Mouse (Mus musculus): ENCODE measurements at regions not wholly inside any gene's neighbourhood (a gene's known extent, or its start where the extent isn't known, plus 50 kb on each side); places are given as distances from the start of the nearest gene placed in this dataset.

- no peaks in the 10 kb centered on the region for H3K36me3 ChIP-seq (ENCODE audit: control insufficient read depth, insufficient read depth, low read length)
- no peaks in the 10 kb centered on the region; the same call in 1 of the 2 replicates for H3K4me1 ChIP-seq (ENCODE audit: control insufficient read depth, insufficient read depth, low read length)
- no peaks in the 10 kb centered on the region for H3K9me3 ChIP-seq (replicated peaks; ENCODE audit: control insufficient read depth, low read length)
- no peak overlapping the region for H3K4me3 ChIP-seq (ENCODE audit: low read depth, low read length)
- no peaks in the 10 kb centered on the region for H3K27me3 ChIP-seq (replicated peaks; ENCODE audit: control insufficient read depth, insufficient read depth, low read length)
- H3K9ac ChIP-seq (ENCODE audit: low read length): no peak overlapping the region
- no peak overlapping the region for H3K27ac ChIP-seq (ENCODE audit: low read depth, low read length)
- WGBS: 74% methylated on average over 5 of the region's 5 CpGs
- DNase-seq (ENCODE audit: low spot score): peak; percentile 13
- no peak overlapping the region for H3K4me2 ChIP-seq (ENCODE audit: low read length)
- peak; percentile 34; the same call in 1 of the 2 replicates for ATAC-seq
These were observed 275.1 kb upstream of the Col8a1 start for GRCm38 (mm10) chr16:58029674-58030073.

- H3K9me3 ChIP-seq (replicated peaks; ENCODE audit: control insufficient read depth, low read length): no peaks in the 10 kb centered on the region
- peak; percentile 18; the same call in 1 of the 2 replicates for ATAC-seq
- H3K27ac ChIP-seq (ENCODE audit: low read depth, low read length): no peak overlapping the region
These were observed 314.2 kb upstream of the Col8a1 start for GRCm38 (mm10) chr16:58068654-58069271.

DNA sequence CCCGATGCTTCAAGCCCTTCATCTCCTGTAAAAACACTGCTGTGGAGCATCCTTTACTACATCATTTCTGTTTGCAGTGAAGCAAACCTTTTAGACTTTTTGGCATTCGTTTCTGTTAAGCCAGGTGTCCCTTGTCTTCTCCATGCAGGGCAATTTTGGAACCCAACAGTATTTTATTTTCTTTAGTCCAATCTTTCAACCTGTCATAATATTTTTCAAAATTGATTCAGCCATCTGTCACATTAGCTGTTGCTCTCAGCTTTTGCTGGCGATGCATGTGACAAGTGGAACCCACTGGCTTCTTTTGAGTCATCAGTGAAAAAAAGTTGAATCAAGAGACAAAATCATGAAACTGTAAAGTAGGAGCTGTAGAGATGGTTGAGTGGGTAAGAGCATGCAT, 317.9 kb upstream of the Col8a1 start:
- DNase-seq (ENCODE audit: low spot score): peak; percentile 56
- H3K4me3 ChIP-seq (ENCODE audit: low read depth, low read length): no peak overlapping the region
- H3K9me3 ChIP-seq (replicated peaks; ENCODE audit: control insufficient read depth, low read length): no peaks in the 10 kb centered on the region
- H3K4me2 ChIP-seq (ENCODE audit: low read length): no peak overlapping the region
- H3K27me3 ChIP-seq (replicated peaks; ENCODE audit: control insufficient read depth, insufficient read depth, low read length): no peaks in the 10 kb centered on the region
- H3K36me3 ChIP-seq (ENCODE audit: control insufficient read depth, insufficient read depth, low read length): no peaks in the 10 kb centered on the region
- H3K27ac ChIP-seq (ENCODE audit: low read depth, low read length): no peak overlapping the region
- ATAC-seq: peak; percentile 32; the same call in 1 of the 2 replicates
- no peaks in the 10 kb centered on the region for H3K4me1 ChIP-seq (ENCODE audit: control insufficient read depth, insufficient read depth, low read length)
- 82% methylated on average over 3 of the region's 3 CpGs for WGBS
- no peak overlapping the region for H3K9ac ChIP-seq (ENCODE audit: low read length)

More at GRCm38 (mm10) chr16:58068654-58069271, 314.2 kb upstream of the Col8a1 start:
- DNase-seq (ENCODE audit: low spot score): peak; percentile 58
- Histone ChIP-seq H3K4me3 (ENCODE audit: low read depth, low read length) (no peak overlapping the region), H3K27me3 (replicated peaks; ENCODE audit: control insufficient read depth, insufficient read depth, low read length) (no peaks in the 10 kb centered on the region), H3K9ac (ENCODE audit: low read length) (no peak overlapping the region), H3K36me3 (ENCODE audit: control insufficient read depth, insufficient read depth, low read length) (no peaks in the 10 kb centered on the region), H3K4me2 (ENCODE audit: low read length) (no peak overlapping the region), H3K4me1 (ENCODE audit: control insufficient read depth, insufficient read depth, low read length) (no peaks in the 10 kb centered on the region)
- 75% methylated on average over 3 of the region's 3 CpGs for WGBS

- H3K9me3 ChIP-seq (replicated peaks; ENCODE audit: control insufficient read depth, low read length): no peaks in the 10 kb centered on the region
- no peak overlapping the region for H3K9ac ChIP-seq (ENCODE audit: low read length)
- ATAC-seq: no peak
- H3K4me2 ChIP-seq (ENCODE audit: low read length): no peak overlapping the region
- no peaks in the 10 kb centered on the region for H3K4me1 ChIP-seq (ENCODE audit: control insufficient read depth, insufficient read depth, low read length)
- H3K4me3 ChIP-seq (ENCODE audit: low read depth, low read length): no peak overlapping the region
- no peaks in the 10 kb centered on the region for H3K27me3 ChIP-seq (replicated peaks; ENCODE audit: control insufficient read depth, insufficient read depth, low read length)
- WGBS: 59% methylated on average over 4 of the region's 4 CpGs
- no peak for DNase-seq (ENCODE audit: low spot score)
- no peak overlapping the region for H3K27ac ChIP-seq (ENCODE audit: low read depth, low read length)
- no peaks in the 10 kb centered on the region for H3K36me3 ChIP-seq (ENCODE audit: control insufficient read depth, insufficient read depth, low read length)
These were observed 307.9 kb upstream of the Dcbld2 start for GRCm38 (mm10) chr16:58100351-58100750.

GRCm38 (mm10) chr16:58110452-58110851, 297.8 kb upstream of the Dcbld2 start:
- Histone ChIP-seq H3K27me3 (replicated peaks; ENCODE audit: control insufficient read depth, insufficient read depth, low read length) (no peaks in the 10 kb centered on the region), H3K9ac (ENCODE audit: low read length) (no peak overlapping the region), H3K4me1 (ENCODE audit: control insufficient read depth, insufficient read depth, low read length) (no peaks in the 10 kb centered on the region), H3K4me2 (ENCODE audit: low read length) (no peak overlapping the region), H3K36me3 (ENCODE audit: control insufficient read depth, insufficient read depth, low read length) (no peaks in the 10 kb centered on the region), H3K4me3 (ENCODE audit: low read depth, low read length) (no peak overlapping the region), H3K9me3 (replicated peaks; ENCODE audit: control insufficient read depth, low read length) (no peaks in the 10 kb centered on the region), H3K27ac (ENCODE audit: low read depth, low read length) (no peak overlapping the region)
- no peak for DNase-seq (ENCODE audit: low spot score)
- 79% methylated on average over 1 of the region's 1 CpGs for WGBS
- ATAC-seq: no peak

GRCm38 (mm10) chr16:58126086-58126485, 282.2 kb upstream of the Dcbld2 start:
- Histone ChIP-seq H3K4me1 (ENCODE audit: control insufficient read depth, insufficient read depth, low read length) (no peaks in the 10 kb centered on the region), H3K9me3 (replicated peaks; ENCODE audit: control insufficient read depth, low read length) (no peaks in the 10 kb centered on the region), H3K36me3 (ENCODE audit: control insufficient read depth, insufficient read depth, low read length) (no peaks in the 10 kb centered on the region), H3K27me3 (replicated peaks; ENCODE audit: control insufficient read depth, insufficient read depth, low read length) (no peaks in the 10 kb centered on the region), H3K4me2 (ENCODE audit: low read length) (no peak overlapping the region), H3K27ac (ENCODE audit: low read depth, low read length) (no peak overlapping the region), H3K4me3 (ENCODE audit: low read depth, low read length) (no peak overlapping the region), H3K9ac (ENCODE audit: low read length) (no peak overlapping the region)
- ATAC-seq (no peak), DNase-seq (ENCODE audit: low spot score) (no peak)
- WGBS: 73% methylated on average over 1 of the region's 1 CpGs

GRCm38 (mm10) chr16:58136144-58136905, 271.9 kb upstream of the Dcbld2 start:
- Histone ChIP-seq H3K27me3 (replicated peaks; ENCODE audit: control insufficient read depth, insufficient read depth, low read length) (no peaks in the 10 kb centered on the region), H3K4me2 (ENCODE audit: low read length) (peak overlapping the region; percentile 37), H3K4me3 (ENCODE audit: low read depth, low read length) (no peak overlapping the region), H3K9ac (ENCODE audit: low read length) (no peak overlapping the region), H3K36me3 (ENCODE audit: control insufficient read depth, insufficient read depth, low read length) (no peaks in the 10 kb centered on the region), H3K4me1 (ENCODE audit: control insufficient read depth, insufficient read depth, low read length) (peaks cover 7% of the 10 kb centered on the region; the same call in 1 of the 2 replicates), H3K9me3 (replicated peaks; ENCODE audit: control insufficient read depth, low read length) (no peaks in the 10 kb centered on the region), H3K27ac (ENCODE audit: low read depth, low read length) (no peak overlapping the region)
- DNase-seq (ENCODE audit: low spot score) (peak; percentile 95), ATAC-seq (peak; percentile 96)
- 23% methylated on average over 12 of the region's 12 CpGs for WGBS

DNA sequence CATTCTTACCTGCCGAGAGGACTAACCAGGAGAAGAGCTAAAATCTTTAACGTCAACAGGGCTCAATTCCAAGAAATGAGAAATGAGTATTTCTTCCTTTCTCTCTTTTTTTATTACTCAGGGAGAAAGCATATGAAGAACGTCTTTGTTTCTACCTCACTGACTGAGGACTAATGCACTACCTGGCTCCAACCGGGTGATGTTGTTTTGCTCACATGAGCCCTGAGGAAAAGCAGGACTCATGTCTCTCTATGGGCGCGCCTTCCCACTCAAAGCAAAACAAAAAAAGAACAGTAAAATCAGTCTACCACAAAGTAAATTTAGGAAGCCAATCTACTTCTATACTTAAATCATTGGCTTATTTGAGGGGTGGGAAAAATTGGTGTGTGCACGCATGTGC, 271.3 kb upstream of the Dcbld2 start:
- no peak overlapping the region for H3K9ac ChIP-seq (ENCODE audit: low read length)
- no peaks in the 10 kb centered on the region for H3K36me3 ChIP-seq (ENCODE audit: control insufficient read depth, insufficient read depth, low read length)
- H3K4me2 ChIP-seq (ENCODE audit: low read length): peak overlapping the region; percentile 37
- peaks cover 7% of the 10 kb centered on the region; the same call in 1 of the 2 replicates for H3K4me1 ChIP-seq (ENCODE audit: control insufficient read depth, insufficient read depth, low read length)
- no peak overlapping the region for H3K27ac ChIP-seq (ENCODE audit: low read depth, low read length)
- DNase-seq (ENCODE audit: low spot score) (no peak), ATAC-seq (peak; percentile 44)
- no peaks in the 10 kb centered on the region for H3K9me3 ChIP-seq (replicated peaks; ENCODE audit: control insufficient read depth, low read length)
- 80% methylated on average over 7 of the region's 7 CpGs for WGBS
- no peak overlapping the region for H3K4me3 ChIP-seq (ENCODE audit: low read depth, low read length)
- H3K27me3 ChIP-seq (replicated peaks; ENCODE audit: control insufficient read depth, insufficient read depth, low read length): no peaks in the 10 kb centered on the region

DNA sequence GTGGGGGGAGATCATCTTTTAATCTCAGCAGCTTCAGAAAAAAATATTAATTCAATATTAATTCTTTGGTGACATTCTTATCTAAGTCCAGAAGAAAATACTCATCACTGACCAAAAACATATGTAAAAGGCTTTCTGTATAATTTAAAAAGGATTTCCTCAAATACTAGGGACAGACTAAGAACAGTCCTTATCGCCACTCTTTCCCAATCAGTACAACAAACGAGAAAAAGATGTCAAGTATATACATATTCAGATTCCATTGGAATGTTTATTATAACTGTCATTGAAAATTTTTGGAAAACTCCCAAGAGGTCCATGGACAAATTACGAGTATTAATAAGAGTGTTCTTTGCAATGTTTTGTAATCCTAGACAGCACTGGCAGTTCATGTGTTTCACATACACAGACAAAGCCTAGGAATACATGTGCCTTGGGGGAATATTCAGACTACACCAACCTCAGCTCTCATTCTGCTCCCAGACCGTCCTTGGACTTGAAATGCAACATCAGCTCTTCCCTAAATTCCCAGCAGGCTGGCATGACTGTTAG, 270.4 kb upstream of the Dcbld2 start:
- peaks cover 7% of the 10 kb centered on the region; the same call in 1 of the 2 replicates for H3K4me1 ChIP-seq (ENCODE audit: control insufficient read depth, insufficient read depth, low read length)
- no peaks in the 10 kb centered on the region for H3K27me3 ChIP-seq (replicated peaks; ENCODE audit: control insufficient read depth, insufficient read depth, low read length)
- H3K9me3 ChIP-seq (replicated peaks; ENCODE audit: control insufficient read depth, low read length): no peaks in the 10 kb centered on the region
- H3K4me3 ChIP-seq (ENCODE audit: low read depth, low read length): no peak overlapping the region
- H3K27ac ChIP-seq (ENCODE audit: low read depth, low read length): no peak overlapping the region
- WGBS: 89% methylated on average over 4 of the region's 4 CpGs
- H3K4me2 ChIP-seq (ENCODE audit: low read length): no peak overlapping the region
- no peak overlapping the region for H3K9ac ChIP-seq (ENCODE audit: low read length)
- DNase-seq (ENCODE audit: low spot score) (no peak), ATAC-seq (no peak)
- no peaks in the 10 kb centered on the region for H3K36me3 ChIP-seq (ENCODE audit: control insufficient read depth, insufficient read depth, low read length)

Measured in forebrain, embryonic 14.5 days (tissue).